Mouse (Mus musculus) lung, adult 18-20 months (tissue): ENCODE measurements around the gene Stt3b.

Source experiments
- DNase-seq, 2 experiments: peaks; one replicate each; pipeline ENCODE4 v3.0.0; 2022; ENCODE audit warnings: mixed read lengths in 2 of 2

Gene Stt3b

DNA sequence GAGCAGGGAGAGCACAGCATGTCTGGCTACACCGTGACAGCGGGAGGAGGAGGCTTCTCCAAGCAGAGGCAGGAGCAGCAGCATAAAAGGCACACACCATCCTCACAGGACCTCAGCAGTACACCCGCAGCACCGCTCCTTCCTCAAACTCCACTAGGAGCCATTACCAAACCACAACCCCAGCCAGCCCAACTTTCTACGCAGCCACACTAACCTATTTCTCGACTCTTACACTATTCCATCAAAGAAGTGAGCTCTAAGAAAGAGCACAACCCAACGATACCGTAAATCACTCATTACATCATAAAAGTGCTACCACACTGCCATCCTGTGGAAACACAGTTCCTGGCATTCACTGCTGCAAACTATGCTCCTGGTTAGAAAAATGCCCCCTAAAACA lies 48.8 kb downstream of the Stt3b start:
- DNase-seq, result no peak

DNA sequence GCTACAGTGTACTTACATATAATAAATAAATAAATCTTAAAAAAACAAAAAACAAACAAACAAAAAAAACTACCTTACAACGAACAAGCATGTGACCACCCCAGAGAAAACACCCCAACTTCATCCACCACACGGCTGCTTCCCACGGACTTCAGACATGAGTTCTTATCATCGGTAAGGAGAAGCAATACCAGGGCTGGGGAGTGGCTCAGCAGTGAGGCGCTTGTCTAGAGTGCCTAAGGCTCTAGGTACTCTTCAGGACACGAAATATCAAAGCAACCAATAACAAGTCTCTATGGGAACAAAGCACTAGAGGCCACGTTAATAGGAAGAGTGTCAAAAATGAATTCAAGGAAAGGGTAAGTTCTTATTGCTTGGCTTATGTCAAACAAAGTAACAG lies 49.8 kb downstream of the Stt3b start:
- DNase-seq, result no peak

DNA sequence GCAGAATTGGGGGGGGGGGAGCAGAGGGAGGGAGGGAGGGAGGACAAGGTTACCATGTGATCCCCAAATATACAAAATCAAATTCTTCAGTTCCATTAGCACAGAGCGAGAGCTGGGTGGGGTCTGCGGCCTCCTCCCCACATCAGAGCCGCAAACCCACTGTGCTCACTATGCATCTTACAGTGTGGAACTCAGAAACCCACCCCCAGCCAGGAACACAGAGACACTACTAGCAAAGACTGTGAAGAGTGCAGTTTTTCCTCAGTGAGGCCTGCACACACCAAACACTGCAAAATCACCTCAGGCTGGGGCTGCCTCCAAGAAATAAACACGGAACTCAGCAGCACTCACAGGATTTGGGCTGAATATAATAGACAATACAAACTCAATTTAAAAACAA lies 50.4 kb downstream of the Stt3b start:
- no peak for DNase-seq

DNA sequence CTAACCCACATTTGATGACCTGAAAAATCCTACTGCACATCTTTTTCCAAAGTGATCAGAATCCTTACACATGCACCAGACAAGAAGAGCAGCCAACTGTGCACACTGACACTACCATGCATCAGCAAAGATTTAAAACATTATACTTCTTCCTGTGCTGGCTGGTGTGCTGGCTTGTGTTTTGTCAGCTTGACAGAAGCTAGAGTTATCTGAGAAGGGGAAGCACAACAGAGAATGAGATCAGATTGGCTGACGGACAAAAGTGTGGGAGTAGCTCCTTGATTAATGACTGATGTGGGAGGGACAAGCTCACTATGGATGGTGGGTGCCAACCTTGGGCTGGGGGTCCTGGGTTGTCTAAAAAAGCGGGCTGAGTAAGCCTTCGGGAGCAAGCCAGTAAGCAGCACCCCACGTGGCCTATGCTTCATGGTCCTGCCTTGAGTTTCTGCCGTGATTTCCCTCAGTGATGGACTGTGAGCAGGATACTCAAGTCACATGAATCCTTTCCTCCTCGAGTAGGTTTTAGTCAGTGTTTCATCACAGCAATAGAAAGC lies 52.4 kb downstream of the Stt3b start:
- DNase-seq, result no peak

DNA sequence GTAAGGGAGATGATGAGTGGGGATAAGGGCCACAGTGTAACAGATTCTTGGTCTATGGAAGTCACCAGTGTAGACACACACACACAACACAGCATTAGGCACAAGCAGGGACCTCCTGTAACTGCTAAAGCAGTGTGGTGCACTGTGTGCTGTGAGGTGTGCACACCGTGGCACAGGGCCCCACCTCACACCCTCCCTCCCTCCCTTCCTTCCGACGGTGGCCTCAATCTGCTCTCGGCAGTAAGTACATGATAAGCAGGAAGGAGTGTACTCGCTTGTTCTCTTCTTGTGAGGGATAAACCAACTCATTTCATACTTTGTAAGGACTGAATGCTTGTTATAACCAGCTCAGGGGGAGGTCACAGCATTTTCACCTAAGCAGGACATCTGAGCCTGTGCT lies 61.1 kb downstream of the Stt3b start:
- DNase-seq, result no peak

DNA sequence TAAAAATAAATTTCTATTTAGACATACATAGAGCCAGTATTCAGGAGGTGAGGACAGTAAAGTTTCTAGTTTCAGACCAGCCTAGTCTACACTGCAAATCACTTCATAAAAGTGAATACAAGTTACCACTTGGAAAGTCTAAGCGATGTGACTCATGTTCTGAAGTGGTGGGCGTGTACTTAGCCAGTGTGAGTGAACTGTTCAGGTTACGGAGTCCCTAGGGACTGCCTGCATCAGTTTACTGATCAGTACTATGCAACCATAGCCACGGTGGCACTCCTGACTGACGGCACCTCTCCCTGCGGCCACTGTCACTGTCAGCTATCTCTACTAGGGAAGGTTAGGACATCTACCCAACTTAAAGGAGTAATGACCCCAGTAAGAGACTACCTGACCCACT lies 65.1 kb downstream of the Stt3b start:
- DNase-seq, result peak; percentile 76 to 83

DNA sequence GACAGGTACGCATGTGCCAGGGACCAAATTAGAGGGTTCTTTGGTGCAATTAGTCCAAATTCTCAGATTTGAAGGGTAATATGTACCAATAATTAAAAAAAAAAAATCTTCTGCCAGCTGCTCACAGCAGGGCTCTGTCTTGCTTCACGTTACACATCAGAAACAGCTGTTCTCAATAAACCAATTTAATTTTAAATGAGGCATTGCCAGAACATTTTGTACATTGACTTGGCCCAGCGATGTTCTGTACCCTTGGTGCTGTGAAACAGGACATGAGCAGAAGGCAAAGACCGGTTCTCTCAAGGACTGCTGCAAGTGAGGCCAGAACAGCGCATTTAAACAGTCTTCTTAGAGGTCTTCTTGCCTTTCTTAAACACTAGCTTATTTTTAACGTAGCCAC lies 66.6 kb downstream of the Stt3b start:
- DNase-seq, result peak in 1 of 2 experiments; percentile 16

DNA sequence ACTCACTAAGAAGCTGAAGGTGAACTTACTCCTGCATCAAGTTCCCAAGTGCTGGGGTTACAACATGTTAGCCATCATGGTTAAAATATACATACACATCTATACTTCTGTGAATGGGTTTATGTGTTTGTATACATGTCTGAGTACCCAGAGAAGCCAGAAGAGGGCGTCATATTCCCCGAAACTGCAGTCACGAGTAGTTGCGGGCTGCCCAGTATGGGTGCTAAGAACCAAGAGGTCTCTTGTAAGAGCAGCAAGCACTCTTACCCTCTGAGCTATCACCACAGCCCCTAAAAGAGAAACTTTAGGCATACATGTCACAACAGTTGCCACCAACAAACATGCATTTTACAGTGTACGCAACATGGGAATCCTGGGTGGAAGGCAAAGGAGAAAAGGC lies 70.4 kb downstream of the Stt3b start:
- no peak for DNase-seq

DNA sequence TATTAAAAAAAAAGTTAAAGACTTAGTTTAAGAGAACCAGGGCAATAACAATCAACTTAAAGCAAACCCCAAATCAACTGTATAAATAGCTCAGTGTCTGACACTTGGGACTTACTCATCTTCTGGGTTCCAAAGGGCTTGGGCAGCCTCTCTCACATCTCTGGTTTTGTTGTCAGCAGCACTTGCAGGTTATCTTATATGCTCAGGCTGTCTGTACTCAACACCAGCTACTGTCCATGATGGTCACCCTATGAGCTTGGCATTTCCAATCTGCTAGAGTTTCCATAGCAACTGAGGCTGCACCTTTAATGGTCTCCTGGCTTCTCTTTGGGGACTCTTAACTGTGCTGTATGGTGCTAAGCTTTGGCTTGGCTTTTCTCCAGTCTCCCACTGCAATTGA lies 72.3 kb downstream of the Stt3b start:
- no peak for DNase-seq

DNA sequence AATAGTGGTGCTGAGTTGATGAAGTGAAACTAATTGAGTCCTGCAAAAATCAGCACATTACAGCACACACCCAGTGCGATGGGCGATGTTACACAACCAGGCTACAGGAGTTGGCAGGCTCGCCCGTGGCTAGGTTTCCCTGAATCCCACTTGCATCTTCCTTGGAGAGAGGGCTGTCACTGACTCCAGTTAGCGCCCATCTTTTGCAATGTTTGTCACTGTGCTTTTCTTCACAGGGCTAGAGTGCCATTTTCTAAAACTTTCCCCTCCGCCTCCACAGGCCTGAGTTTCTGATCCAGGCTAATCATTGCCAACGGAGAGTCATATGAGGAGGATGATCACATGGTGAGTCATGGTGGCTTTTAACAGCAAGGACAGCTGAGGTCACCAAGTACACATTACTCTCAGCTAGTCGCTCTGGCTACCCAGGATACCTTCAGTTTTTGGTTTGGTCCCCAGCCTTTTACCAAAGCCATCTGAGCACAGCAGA lies 73.8 kb downstream of the Stt3b start:
- DNase-seq, result peak; percentile 24 to 48

DNA sequence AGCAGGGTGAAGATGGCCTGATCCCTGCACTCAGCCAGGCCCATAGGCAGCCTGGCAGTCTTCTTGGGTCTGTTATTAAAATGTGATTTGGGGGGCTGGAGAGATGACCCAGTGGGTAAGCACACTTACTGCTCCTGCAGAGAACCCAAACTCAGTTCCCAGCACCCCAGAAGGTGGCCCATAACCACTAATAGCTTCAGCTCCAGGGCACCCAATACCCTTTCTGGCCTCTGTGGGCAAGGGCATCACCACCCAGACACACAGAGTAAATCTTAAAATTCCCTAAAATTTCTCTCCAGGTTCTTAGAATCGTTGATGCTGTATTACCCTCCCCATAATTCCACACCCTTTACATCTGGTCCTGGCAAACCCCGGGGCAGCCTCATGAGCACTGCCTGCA lies 75.7 kb downstream of the Stt3b start:
- no peak for DNase-seq

DNA sequence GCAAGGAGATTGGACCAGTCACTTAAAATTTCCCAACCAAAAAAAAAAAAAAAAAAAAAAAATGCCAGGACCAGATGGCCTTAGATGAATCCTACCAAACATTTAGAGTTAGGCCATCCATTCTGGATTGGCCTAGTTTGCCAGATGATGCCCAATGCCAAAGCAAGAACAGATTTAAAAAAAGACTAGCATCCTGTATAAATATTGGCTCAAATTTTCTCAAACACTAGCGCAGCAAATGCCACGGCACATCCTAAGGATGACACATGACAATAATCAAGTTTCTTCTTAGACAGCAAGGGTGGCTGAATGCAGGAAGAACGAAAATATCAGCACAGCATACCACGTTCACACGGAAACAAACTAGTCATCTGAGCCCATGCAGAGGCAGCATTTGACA lies 76.5 kb downstream of the Stt3b start:
- DNase-seq, result no peak

DNA sequence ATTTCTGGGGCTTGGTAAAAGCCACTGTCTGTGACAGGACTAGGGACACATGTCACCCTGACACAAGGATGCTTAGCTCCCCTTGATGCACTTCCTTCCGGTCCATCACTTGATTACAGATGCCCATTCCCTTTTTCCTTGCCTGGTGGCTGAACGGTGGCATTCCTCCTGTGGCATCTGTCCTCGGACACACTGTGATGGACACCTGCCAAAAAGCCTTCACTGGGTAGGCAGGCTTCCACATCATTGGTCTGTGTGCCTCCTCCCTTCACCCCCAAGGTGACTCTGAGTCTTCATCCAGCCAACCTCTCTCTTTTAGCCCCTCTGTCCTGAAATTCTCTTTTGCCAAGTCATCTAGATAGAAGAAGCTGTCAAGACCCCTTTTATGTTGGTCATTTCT lies 78.7 kb downstream of the Stt3b start:
- DNase-seq, result no peak

DNA sequence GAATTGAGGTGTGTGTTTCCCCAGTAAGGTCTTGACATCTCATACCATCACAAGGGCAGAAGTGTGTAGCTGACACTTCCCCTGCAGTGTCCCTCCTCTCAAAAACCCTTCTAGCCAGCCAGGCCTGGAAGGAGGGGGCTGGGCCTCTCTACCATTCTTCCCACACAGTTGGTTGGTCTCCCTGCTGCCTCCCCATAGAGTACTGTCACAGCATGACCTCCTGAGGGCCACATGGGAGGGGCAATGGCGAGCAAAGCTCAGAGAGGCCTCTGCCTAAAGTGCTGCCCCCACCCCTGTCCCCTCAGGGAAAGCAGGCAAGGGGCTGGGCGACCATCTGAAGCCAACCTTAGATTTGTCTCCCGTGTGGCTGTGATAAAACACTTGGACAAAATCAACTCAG lies 80.1 kb downstream of the Stt3b start:
- no peak for DNase-seq

DNA sequence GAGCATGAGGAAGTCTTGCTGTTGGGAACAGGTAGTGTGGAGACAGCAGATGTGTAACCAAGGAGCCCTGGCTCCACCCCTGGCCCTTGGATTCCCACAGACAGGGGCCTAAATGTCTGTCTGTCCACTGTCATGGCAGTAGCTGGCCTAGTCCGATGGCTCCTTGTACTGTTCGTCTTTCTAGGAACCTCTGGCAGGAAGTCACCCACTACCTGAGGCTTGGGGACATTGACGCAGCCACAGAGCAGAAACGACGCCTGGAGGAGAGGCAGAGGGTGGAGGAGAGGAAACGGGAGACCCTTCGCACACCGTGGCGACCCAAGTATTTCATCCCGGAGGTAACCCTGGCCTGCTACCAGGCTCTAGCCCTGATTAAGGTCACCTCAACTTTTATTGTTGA lies 80.5 kb downstream of the Stt3b start:
- no peak for DNase-seq

DNA sequence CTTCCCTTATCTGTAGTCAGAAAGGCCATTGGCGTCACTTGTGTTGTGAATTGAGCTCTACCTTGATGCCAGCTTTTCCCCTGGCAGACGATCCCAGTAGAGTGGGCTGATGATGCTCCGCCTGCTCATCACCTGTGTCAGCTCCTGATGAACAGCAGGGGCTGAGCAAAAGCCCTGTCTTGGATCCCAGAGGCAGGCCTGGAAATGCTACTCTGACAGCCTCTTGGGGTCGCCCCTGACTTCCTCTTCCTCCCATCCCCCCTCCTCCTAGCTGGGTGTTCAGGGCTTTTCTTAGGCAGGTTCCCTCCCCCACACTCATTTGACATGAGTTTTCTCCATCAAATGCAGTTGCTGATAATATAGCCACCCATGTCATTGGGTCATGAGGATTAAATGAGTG lies 81.1 kb downstream of the Stt3b start:
- no peak for DNase-seq

DNA sequence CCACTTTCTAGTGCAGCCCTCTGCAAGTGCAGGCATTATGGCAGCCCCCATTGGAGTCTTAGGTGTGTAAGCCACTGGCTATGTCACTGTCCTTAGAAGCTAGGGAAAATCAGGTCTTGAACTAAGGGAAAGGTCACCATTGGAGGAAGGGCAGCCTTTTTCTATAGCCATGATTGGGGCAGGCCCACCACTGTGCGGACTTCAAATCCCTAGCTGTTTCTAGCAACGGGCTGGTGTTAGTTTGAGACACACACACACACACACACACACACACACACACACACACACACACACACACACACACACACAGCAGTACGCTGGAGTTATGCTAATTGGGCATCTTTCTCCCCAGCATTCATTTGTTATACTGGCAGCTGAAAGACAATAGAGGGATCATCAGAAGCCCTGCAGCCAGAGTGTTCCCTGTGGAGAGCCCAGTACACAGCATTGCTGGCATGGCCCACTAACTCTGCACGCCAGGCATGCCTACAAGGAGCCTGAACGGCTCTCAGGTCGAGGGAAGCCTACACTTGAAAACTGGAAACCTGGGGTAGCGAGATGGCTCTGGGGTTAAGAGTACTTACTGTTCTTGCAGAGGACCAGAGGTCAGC lies 85.4 kb downstream of the Stt3b start:
- no peak for DNase-seq

DNA sequence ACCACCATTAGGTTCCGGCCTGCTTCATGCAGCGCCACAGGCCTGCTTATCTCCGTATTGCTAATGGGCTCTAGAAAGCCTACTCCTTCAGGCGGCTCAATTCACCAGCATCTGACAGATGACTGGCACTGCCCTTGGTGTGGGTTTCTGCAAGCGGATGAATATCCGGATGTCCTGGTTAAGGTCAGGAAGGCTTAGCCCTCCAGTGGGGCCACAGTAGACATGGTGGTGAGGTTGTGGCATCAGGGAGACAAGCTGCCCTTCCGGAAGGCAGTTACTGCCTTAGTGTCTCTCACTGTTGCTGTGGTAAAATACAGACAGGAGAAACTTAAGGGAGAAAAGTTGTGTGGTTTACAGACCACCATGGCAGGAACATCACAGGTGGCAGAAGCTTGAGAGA lies 89.0 kb downstream of the Stt3b start:
- DNase-seq, result no peak

DNA sequence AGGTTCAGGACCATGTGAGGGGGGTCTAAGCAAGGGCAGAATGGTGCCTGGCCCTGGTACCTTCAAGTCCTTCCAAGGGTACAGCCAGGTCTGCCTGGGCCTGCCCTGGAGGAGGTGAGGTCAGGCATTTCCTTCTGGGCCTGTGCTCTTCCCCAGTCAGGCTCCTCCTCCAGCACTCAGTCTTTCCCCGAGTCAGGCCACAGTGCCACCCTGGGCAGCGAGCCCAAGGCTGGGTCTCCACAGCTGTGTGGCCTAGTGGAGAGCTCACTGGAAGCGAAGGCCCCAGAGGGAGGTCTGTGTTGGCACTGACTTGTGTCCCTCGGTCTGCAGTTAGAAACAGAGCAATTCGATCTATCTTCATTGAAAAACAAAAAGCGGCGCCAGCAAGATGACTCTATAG lies 89.8 kb downstream of the Stt3b start:
- no peak for DNase-seq

DNA sequence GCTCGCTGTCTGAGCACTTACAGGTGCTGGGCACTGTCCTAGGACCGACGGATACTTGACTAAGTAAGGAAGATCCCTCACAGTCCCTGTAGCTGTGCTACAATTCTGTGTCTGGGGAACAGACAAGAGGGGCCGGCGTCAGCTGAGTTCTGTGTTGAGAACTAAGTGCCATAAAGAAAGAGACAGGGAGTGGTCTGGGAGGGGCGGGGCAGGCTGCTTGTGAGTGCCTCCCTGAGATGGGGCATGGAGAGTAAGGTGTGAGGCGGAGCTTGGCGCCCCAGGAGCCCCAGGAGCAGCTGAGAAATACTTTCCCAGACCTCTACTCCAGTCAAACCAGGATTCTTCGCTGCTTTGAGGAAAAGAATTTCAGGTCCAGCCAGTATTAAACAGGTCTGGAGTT lies 92.2 kb downstream of the Stt3b start:
- peak; percentile 27 to 33 for DNase-seq

DNA sequence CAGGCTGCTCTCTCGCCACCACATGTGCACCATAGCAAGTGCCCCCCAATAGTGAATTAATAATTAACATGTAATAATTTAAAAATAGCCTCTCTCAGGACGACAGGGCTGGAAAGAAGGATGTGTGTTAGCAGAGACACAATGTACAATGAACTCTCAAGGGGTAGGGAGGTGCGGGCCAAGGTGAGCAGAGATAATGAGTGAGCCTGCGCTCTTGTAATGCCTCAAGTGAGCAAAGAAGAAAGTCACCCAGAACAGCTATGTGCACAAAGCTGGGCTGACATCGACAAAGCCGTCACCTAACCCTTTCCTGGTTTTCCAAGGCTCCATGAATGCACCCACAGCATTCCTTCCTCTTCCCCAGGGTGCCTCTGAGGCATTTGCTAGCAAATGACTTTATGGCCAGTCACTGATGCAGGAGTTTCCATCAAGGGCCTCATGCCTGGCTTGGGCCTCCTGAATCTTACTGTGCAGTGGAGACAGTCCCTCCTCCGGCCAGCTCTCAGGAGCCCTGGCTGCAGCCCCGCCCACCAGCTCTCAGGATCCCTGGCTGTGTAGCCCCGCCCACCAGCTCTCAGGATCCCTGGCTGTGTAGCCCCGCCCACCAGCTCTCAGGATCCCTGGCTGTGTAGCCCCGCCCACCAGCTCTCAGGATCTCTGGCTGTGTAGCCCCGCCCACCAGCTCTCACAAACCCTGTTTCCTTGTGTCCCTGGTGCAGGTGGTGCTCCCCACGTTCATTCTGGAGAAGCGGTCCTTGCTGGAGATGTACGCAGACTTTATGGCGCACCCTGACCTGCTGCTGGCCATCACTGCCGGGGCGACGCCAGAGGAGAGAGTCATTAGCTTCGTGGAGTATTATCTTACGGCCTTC lies 94.2 kb downstream of the Stt3b start:
- peak; percentile 56 to 67 for DNase-seq

DNA sequence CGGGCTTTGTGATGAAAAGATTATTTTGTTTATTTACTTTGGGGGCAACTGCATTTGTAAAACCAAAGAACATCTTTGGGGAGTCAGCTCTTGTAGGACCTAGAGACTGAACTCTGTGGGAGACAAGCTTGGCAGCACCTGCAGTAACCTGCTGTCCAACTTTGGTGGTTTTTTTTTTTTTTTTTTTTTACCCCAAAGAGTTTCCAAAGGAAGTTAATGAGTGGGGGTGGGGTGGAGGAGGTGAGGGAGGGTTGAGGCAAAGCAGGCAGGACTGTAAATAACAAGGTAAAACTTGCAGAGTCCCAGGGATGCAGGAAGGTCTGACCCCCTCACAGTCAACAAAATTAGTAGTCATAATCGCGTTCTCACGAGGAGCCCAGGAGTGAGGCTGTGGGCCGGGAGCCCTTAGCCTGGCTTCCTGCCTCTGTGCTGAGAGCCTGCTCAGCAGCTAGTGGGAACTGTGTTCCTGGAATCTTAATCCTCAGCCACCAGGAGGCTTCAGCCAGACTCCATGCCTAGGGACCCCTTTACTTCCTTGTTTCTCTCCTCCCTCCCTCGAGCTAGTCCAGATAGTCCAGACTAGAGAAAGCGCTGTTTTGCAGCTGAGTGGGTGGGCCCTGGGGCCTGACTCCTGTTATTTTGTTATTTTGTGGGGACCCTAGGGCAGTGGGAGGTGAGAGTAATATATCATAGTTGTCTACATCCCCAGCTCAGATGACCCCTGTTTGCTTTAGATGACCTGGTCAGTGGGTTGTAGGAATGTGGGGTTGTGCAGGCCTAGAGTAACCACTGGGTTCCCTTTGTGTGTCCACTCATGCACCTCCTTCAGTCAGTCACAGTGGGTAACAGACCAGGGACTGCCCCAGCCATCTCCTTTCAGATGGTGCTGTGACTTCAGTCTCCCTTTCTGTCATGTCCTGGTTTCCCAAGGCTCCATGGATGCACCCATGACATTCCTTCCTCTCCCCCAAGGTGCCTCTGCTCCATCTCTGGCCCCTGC lies 95.3 kb downstream of the Stt3b start:
- DNase-seq, result no peak

DNA sequence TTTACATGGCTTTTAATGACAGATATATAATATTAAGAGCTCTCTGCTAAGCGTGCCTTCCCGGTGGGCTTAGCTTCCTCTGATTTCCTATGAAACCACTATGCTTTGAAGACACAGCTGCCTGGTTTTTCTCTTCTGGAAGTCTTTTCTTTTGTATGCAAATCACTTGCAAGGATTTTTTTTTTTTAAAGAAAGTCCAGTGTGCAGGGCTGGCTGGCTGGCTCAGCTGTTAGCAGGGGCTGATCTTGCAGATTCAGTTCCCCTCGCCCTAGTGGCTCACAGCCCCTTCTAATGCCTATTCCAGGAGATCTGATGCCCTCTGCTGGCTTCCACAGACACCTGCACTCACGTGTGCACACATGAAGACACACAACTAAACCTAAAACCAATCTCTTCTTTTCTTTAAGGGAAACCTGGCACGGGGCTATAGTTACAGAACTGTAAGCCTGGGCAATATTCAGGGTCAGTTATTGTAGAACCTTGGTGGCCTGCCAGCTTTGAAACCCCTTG lies 96.4 kb downstream of the Stt3b start:
- no peak for DNase-seq
